Mouse (Mus musculus) hematopoietic stem cell, adult 5-6 weeks (primary cell): Measurements from ENCODE around the gene Pdpn. TPM values are rescaled to one million over a fixed set of nuclear protein-coding genes. Genes with fewer than 3 reads are reported as not detected.

Experiments used
- ATAC-seq, 2 experiments: fragments of 125-278 bp in 1 of 2; replicated peaks in 1 of 2; 2 replicates each; pipeline ENCODE4 v1.8.0; 2016 to 2017; ENCODE audit warnings: inconsistent platforms in 2 of 2, mild to moderate bottlenecking in 2 of 2, moderate number of reproducible peaks in 2 of 2, low read depth in 1 of 2, moderate TSS enrichment in 1 of 2; ENCODE audit not compliant: low FRiP score in 2 of 2, poor library complexity in 2 of 2, severe bottlenecking in 2 of 2, insufficient read depth in 1 of 2, low TSS enrichment in 1 of 2
- total RNA-seq: library from RNA; stranded (forward); fragments of 172-1452, 232-1000 nt; gene quantifications from 2 replicates; pipeline ENCODE4 v1.2.3, GENCODE M21; 2017

The Pdpn gene
- total RNA-seq, 1 experiment from 2014 or later, result not detected

DNA sequence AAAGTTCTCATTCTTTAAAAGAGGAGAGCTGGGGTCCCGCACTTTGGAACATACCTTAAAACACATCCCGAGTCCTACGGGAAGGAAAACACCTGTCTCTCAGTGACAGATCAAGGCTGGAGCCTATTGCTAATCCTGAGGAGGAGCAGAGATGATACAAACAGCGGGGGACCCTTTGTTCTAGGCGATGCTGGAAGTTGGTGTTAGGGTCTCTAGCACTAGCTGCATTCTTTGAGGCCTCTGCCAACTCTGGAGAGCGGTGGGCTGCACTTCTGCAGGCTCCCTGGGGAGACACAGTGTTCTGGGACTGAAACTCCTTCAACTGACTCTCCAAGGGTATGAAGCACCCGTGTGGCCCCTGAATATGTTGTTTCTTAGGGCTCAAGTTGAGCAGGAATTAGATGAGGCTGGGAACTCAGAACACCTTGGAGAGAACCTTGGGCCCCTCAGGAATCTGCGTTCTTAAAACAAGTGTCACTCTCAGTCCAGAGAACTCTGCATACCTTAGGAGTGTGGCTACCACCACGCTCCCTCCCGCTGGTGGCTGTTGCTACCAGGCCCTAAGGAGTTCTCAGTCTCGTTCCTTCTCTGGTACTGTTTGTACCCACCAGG, 3.0 kb upstream of the Pdpn start:
- ATAC-seq, result no peak

DNA sequence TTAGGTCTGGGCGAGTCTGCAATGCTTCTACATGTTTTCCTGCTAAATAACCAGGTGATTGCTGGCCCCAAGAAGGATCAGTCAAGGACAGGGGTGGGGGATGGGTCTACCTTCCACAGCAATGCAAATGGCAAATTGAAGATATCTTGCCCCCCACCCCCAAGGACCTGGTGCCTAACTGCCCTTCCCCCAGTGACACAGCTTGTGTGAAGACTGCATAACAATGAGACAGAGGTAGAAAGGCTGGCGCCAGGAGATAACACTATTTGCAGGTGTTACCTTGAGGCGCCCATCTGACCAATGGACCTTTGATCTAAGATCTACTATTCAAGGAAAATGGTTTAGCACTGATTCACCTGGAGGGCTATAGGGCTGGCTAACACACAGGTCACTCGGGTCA, 2.5 kb upstream of the Pdpn start:
- ATAC-seq, result no peak

DNA sequence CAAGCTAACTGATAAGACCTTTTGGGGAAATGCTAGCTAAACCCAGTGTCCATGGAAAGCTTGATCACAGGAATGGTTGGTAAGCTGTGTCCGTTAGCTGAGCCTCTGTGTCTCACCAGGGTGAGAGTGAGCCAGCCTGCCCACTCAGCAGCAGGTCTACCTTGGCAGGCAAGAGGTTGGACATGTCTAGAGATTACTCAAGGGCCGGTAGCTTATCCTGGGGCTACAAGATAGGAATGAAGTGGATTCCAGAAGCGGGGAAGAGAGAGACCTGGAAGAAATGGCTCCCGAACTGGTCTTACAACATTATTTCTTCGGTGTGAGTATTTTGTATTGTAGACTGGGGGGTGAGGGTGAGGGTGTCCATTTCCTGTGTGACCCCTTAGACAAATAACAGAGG, 1.7 kb upstream of the Pdpn start:
- ATAC-seq, result no peak

DNA sequence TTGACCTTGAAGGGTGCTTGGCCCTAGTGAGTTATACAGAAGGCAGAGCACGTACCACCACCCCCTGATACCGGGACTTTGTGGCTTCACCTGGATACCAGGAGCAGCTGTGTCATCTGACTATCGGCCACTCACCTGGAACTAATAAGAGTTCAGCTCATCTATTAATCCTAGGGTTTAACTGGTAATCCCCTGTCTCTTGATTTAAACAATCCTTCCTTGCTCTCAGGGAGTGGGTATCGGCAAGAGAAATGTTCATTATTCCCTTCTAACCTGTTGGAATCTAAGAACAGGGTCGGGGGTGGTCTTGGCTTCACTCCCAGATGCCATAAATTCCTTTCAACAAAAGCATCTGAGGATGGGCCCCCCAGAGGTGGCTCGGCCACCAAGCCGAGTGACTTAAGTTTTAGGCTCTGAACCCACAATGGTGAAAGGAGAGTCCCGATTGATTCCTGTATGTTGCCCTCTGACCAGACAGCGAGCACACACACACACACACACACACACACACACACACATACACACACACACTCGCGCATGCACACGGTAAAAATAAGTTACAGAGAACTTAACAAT, 837 bp upstream of the Pdpn start:
- ATAC-seq, result no peak

DNA sequence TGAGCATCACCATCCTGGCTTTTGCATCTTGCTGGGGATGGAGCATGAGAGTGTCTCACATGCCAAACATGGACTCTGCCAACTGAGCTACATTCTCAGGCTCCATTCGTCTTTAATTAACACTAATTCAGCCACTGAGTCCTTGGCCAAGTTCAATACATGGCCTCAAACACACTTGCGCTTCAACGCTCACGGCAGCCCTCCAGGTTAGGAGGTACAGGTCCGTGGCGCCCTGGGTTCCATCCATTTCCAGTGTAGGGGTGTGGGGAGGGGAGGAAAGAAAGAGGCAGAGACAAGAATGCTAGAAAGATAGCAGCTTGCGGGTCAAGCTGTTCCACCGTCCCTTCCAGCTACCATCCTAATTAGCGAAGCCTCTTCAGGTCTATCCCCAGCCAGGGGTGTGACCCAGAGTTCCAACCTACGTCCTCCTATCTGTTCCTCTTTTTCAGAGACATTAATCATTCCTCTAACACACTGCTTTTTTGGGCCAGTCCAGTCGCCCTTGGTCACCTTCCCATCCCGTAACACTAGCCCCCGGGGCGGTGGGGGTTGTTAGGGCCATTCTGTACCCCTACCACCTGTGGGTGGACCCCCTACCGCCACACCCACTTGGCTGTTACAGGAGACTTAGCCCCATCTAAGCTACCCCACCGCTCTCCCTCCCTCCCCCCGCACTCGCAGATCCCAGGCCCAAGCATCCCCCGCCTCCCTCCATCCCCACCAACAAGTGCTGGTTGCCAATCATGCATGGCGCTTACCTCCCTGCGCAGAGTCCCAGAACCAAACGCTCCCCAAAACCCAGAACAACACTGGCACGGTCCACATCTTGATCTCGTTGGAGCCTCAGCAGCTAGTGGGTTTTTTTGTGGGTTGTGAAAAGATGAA, 691 bp downstream of the Pdpn start:
- ATAC-seq, result peak; percentile 39 to 61; a peak in 2 of 4 replicates

DNA sequence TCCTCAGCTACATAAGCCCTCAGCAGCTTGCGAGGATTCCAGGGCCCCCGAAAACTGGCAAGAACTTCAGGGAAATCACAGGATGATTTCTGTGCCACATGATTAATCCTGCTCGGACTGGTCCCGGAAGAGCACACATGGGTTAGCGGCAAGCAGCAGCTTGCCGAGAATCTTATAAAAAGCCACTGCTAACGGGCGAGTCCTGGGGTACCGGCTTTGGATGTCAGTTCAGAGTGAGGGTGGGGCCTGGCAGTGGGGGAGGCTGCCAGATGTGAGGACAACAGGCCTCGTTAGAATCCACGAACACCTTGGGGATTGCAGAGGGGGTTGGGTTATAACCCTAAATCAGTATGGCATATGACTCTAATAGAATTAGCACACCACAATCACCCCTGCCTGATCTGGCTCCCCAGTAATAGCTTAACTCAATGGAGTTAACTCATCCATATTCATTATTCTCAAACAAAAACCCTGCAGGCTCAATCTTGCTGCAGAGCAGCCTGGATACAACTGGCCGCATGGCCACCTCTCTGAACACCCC, 2.3 kb downstream of the Pdpn start:
- ATAC-seq, result no peak

DNA sequence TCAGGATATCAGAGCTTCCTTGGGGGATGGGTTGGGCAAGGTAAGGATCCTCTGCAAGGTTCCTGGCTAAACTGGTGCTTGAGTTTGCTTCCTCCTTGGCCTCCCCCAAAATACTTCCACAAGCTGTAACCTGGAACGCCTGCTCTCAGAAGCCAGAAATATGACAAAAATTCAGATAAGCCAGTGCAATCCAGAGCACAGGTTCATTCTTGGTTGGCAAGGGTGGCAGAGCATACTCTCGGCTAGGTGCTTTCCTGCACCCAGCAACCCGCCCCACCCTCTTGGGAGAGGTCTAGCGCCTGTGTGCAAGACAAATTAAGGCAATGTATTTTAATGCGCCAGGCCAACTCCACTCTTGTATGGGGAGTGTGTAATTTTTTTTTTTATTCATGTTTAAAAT, 3.2 kb downstream of the Pdpn start:
- no peak for ATAC-seq

DNA sequence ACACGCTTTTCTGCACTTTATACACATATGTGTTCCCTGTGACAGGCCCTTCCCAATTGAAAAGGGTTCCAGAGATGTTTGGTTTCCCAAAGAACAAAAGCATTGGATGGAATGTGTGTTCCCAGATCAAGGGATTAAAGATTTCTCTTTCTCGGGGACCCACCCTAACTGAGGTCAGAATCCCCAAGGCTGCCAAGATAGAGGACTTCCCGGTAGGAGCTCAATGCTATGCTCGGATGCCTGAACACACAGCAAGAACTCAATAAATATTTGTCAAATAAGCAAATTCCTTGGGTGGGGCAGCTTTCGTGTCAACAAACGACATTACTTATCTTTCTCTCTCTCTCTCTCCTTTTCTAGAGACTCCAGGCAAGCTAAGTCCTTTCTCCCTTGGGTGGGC, 5.0 kb downstream of the Pdpn start:
- no peak for ATAC-seq

DNA sequence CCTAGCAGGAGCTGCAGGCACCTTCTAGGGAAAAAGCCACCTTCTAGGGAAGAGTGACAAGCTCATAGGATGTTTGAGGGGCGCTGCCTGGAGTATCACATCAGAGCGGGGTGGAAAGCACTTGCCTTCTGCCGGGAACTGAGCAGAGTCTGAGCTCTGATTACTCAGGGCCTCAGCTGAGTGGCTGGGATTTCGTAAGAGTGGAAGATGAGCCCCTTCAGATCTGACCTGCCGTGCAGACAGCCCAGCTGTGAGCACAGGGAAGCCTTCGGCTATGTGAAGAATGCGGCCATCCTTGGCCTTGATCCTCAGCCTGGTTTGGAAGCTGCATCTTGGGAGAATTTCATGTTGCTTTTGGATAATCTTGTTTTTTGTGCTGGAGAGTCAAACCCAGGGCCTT, 10.5 kb downstream of the Pdpn start:
- ATAC-seq, result peak; percentile 20 to 61; a peak in 1 of 4 replicates

DNA sequence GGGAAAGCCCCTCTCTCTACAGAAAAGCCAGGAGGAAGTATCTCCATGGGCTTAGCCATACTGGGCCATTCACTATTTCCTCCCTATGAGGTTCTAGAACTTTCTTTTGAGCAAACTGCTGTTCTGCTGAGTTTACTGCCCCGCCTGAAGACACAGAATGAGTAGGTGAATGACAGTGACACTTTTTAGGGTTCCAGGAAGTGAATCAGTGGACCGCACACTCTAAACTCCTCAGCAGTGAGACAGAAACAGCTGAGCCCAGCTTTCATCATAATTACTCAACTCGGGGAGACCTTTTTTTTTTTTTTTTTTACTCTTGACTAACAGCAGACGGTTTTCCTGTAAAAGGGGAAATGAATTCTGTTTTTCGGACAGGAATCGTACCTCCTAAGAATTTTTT, 10.9 kb downstream of the Pdpn start:
- ATAC-seq, result peak; percentile 69 to 84

DNA sequence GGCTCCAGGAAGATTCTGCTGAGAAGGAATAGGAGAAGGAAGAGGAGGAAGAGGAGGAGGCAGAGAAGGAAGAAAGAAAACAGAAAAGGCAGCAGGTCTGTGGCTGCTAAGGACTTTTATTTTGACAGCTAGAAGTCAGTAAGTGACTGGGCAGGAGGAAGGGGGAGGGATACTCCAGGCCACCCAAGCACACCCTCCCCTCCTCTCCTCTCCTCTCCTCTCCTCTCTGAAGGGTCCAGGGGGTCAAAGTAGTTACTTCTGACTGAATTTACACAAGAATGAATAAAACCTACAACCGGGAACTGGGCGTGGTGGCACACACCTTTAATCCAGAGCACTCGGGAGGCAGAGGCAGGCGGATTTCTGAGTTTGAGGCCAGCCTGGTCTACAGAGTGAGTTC, 12.3 kb downstream of the Pdpn start:
- ATAC-seq, result no peak

DNA sequence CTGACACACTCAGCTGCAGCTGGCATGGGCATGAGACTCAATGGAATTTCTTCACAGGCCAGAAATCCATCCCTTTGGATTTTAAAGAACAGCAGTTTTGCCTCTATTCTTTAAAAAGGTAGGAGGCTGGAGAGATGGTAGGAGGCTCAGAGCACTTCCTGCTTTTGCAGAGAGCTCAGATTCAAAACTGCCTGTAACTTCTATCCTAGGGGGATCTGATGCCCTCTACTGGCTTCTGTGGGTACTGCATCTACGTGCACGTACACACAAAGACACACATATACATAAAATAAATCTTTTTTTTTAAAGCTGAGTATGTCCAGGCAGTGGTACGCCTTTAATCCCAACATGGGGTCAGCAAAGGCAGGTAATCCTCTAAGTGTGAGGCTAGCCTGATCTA, 19.2 kb downstream of the Pdpn start:
- ATAC-seq, result peak in 1 of 2 experiments; percentile 41; a peak in 1 of 4 replicates

DNA sequence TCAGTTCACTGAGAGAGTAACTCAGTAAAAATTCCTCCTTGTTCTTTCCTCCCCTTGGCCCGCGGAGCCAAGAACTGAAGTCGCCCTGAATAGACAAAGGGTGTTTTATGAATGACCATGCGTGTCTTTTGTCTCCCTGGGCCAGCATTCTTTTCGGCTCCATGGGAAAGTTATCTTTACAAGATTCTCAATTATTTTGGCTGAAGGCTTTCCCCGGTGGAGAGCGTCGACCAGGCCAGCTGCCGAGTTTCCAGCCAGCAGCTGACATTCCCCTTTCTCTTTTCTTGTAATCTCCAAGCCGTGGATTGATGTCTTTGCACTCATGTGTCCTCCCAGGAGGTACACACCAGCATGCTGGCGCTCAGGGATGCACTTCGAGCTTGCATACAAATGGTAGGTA, 19.7 kb downstream of the Pdpn start:
- no peak for ATAC-seq

DNA sequence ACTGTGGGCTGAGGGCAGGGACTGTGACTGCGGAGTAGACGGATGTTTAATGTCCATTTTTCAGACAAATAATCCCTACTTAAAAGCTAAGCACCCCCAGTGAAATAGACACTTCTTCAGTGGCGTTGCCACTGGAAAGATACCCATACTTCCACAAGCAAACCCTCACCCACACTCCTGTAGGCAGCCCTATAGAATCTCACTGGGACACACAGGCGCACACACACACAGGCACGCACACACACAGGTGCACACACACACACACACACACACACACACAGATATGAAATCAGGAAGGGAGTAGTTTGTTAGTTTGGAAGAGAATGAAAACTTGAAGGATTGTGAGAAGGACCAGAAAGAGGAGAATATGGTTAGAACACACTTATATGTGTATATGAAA, 20.3 kb downstream of the Pdpn start:
- ATAC-seq, result no peak

DNA sequence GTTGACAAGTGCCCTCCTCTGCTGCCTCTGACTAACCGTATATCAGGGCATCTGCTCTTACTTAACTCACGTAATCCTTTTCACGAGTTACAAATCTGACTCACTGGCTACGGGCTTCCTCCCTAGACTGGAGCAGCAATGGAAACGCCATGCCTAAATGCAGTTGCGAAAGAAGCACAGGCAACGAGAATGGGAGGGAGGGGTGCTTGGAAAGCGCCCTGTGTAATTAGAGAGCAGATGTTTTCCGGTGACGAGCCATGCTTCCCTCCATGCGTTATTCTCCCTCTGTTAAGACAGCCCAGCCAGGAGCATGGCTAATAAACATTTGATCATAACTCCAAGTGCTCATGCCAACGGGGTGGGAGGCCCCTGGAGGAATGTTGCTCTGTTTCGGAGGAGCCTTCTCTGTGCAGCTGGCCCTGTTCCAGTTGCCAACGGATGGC, 20.9 kb downstream of the Pdpn start:
- peak; percentile 28 to 52; a peak in 2 of 4 replicates for ATAC-seq

DNA sequence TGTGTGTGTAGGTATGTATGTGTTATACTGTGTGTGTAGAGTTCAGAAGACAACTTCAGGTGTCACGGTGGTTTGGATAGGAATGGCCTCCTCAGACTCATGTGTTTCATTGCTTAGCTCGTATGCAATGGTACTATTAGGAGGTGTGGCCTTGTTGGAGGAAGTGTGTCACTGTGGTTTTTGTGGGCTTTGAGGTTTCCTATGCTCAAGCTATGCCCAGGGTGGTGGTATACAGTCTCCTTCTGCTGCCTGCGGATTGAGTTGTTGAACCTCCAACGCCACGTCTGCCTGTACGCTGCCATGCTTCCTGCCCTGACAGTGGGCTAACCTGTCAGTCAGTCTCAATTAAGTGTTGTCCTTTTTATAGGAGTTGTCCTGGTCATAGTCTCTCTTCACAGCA, 22.0 kb downstream of the Pdpn start:
- ATAC-seq, result peak; percentile 66 to 70

DNA sequence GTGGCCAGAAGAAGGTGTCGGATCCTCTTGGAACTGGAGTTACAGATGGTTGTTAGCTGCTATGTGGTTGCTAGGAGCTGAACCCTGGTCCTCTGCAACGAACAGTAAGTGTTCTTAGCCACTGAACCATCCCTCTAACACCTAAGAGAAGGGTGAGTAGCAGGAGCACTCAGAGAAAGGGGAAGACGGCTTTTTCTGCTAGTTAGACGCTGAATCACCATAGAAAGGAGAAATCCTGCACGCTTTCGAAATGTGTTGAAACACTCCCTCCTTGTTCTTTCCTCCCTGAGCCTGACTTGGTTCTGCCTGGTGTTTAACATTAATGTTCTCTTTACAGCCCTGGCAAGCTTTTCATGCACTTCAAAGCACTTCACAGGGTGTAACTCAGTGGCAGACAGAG, 27.8 kb downstream of the Pdpn start:
- peak; percentile 65 to 79; a peak in 3 of 4 replicates for ATAC-seq

DNA sequence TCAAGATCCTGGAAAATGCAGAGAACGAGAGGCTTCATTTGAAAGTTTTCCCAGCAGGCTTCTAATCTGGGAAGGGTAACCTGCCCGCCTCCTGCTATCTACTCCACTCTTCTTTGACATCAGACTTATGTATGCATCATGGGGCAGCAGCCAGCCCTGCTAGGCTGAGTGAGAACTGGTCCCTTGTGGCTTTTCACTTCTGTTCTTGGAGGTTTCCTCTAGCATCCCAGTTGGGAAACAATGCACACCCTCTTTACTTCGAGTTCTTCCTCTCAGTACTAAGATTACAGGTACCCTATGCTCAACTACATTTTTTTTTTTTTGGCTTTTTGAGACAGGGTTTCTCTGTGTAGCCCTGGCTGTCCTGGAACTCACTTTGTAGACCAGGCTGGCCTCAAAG, 28.5 kb downstream of the Pdpn start:
- ATAC-seq, result no peak
